Mouse (Mus musculus) liver, adult 2 months (tissue): ENCODE data around the gene Runx2. TPM values are rescaled to one million over a fixed set of nuclear protein-coding genes. Genes with fewer than 3 reads are reported as not detected.

Experiments
- DNase-seq: peaks from one replicate; pipeline ENCODE4 v3.0.0-alpha.2; 2011; ENCODE audit warnings: low read depth, low spot score; ENCODE audit errors: extremely low read depth
- H3K27ac ChIP-seq: fragments of 200-500 bp; replicated peaks from 2 replicates; pipeline ENCODE4 v1.5.1; 2012; ENCODE audit warnings: low read depth, mild to moderate bottlenecking, control low read depth, inconsistent platforms, low read length; ENCODE audit not compliant: insufficient read depth
- H3K27me3 ChIP-seq: fragments of 200-500 bp; 2 replicates; pipeline ENCODE4 v1.6.1; 2012; ENCODE audit warnings: mild to moderate bottlenecking, moderate library complexity, low read length, inconsistent platforms; ENCODE audit not compliant: control insufficient read depth, insufficient read depth
- H3K36me3 ChIP-seq: fragments of 200-500 bp; 2 replicates; pipeline ENCODE4 v1.6.1; 2012; ENCODE audit warnings: low read length, inconsistent platforms; ENCODE audit not compliant: control insufficient read depth, insufficient read depth
- H3K4me1 ChIP-seq: fragments of 200-500 bp; 2 replicates; pipeline ENCODE4 v1.6.1; 2011; ENCODE audit warnings: low read length; ENCODE audit not compliant: control insufficient read depth, insufficient read depth
- H3K4me3 ChIP-seq: fragments of 200-500 bp; 2 replicates; pipeline ENCODE4 v1.5.1; 2011; ENCODE audit warnings: low read depth, mild to moderate bottlenecking, control low read depth, low read length, moderate library complexity; ENCODE audit not compliant: insufficient read depth
- H3K79me2 ChIP-seq: fragments of 200-500 bp; 2 replicates; pipeline ENCODE4 v1.6.1; 2012; ENCODE audit warnings: inconsistent platforms, mild to moderate bottlenecking, low read length, moderate library complexity; ENCODE audit not compliant: control insufficient read depth, insufficient read depth
- H3K9ac ChIP-seq: fragments of 200-500 bp; 2 replicates; pipeline ENCODE4 v1.6.1; 2012; ENCODE audit warnings: low read depth, mild to moderate bottlenecking, control low read depth, inconsistent platforms, low read length
- CTCF ChIP-seq: fragments of 200-500 bp; IDR thresholded peaks from 2 replicates; pipeline ENCODE4 v1.5.1; 2011; ENCODE audit warnings: low read depth, low read length, control low read depth
- POLR2A ChIP-seq: fragments of 200-500 bp; IDR thresholded peaks from 2 replicates; pipeline ENCODE4 v1.6.1; 2011; ENCODE audit warnings: low read length, control low read depth; ENCODE audit not compliant: insufficient read depth; ENCODE audit errors: extremely low read depth
- WGBS: fragments of 180-500 bp; shearing (Covaris S2); methylation state at CpG from one replicate; pipeline ENCODE4 v1.1.7; 2018; 5-methylcytosine and 5-hydroxymethylcytosine counted together
- polyA plus RNA-seq: library from polyadenylated mRNA; depleted of rRNA; stranded (reverse); fragments of >200 nt; gene quantifications from 2 replicates; pipeline ENCODE4 v1.2.3, GENCODE M21; 2012
- total RNA-seq: library from RNA; depleted of rRNA; stranded (reverse); fragments of >200 nt; gene quantifications from 2 replicates; pipeline ENCODE4 v1.2.3, GENCODE M21; 2014

Runx2 gene
- total and polyA plus RNA-seq, 2 experiments, result 0.09 to 0.21 TPM

DNA sequence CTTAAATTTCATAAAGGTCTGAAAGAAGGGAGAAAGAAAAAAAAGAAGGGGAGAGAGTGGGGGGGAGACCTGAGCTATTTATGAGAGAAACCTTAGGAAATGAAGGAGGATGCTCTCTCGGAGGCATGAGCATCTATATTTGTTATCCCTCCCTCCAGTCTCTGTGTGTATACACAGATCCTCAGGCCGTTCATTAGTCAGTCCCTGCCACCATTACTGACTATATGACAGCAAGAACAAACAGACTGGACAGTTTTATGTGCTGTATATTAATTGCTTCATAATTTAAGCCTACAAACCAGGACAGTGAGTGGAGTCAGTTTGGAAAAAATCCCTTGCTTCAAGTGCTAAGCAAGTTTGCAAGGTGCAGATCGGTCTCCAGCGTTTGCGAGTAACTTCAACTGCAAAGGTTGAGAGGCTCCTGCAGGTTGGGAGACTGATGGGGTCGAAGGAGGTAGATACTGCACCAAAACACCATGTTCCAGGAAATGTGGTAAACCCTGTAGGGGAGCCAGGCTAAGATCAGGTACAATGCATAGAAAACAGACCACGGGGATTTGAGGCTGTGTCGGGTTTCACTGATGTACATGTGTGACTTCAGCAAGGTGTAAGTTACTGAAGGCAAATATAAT lies 248.6 kb downstream of the Runx2 start:
- no peaks in the 10 kb centered on the region for H3K36me3 ChIP-seq
- H3K9ac ChIP-seq, result no peak overlapping the region
- no peak overlapping the region for H3K27ac ChIP-seq
- H3K4me3 ChIP-seq, result no peak overlapping the region
- WGBS, result 79% methylated on average over 8 of the region's 8 CpGs
- no peaks in the 10 kb centered on the region for H3K4me1 ChIP-seq
- DNase-seq, result no peak
- TF ChIP-seq POLR2A (no peak), CTCF (no peak)
- H3K79me2 ChIP-seq, result no peaks in the 10 kb centered on the region
- H3K27me3 ChIP-seq, result no peaks in the 10 kb centered on the region

DNA sequence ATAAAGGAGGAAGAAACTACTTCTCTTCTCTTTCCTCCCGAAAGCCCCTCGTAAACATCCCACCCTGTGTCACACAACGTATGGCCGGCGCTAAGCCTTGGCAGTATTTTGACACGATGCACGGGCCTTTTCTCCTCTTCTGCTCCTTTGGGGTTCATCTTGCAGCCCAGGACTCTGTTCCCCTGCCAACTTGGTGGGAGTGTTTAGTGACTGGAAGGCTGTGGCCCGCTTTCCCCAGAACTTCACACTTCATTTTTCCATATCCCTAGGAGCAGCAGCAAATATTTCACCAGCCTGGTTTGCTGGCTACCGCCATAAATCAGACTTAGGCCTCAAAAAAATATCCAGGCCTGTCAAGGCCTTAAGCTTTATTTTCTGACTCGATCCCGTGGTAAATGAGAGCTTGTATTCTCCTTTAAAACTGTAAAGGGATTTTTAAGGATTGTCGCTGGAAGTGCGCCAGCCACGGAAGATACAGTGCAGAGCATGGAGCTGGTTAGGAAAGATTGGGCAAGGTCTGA lies 249.2 kb downstream of the Runx2 start:
- H3K27ac ChIP-seq, result no peak overlapping the region
- H3K36me3 ChIP-seq, result no peaks in the 10 kb centered on the region
- no peak for DNase-seq
- no peaks in the 10 kb centered on the region for H3K4me1 ChIP-seq
- H3K27me3 ChIP-seq, result no peaks in the 10 kb centered on the region
- no peak overlapping the region for H3K9ac ChIP-seq
- WGBS, result 86% methylated on average over 14 of the region's 14 CpGs
- H3K4me3 ChIP-seq, result no peak overlapping the region
- no peaks in the 10 kb centered on the region for H3K79me2 ChIP-seq
- TF ChIP-seq CTCF, result no peak
- no peak for TF ChIP-seq POLR2A

DNA sequence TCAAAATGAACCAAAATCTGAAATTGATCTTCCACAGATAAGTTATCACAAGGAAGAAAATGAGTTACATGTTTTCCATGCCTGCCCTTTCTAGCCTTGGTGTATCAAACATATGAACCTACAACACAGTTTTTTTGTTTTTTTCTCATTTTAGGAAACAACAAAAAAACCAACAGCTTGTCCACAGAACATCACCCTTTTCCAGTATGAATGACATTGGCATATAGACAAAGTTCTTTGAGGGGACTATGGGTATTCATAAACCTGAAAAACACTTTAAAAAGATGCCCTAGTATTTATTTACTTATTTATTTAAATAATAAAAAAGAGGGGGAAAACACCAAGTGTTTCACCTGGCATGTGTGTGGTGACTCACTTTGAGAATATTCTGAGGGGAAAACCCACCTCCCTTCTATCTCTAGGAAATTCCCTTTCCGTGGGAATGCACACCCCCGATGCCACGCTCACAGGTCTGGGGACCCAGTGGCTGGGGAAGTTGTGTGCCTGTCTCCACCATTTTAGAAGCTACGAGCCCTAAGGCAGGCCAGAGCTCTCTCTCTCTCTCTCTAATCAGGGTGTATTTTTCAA lies 249.9 kb downstream of the Runx2 start:
- no peak overlapping the region for H3K9ac ChIP-seq
- H3K27ac ChIP-seq, result no peak overlapping the region
- DNase-seq, result no peak
- H3K4me3 ChIP-seq, result no peak overlapping the region
- H3K36me3 ChIP-seq, result no peaks in the 10 kb centered on the region
- TF ChIP-seq POLR2A (no peak), CTCF (no peak)
- H3K27me3 ChIP-seq, result no peaks in the 10 kb centered on the region
- no peaks in the 10 kb centered on the region for H3K79me2 ChIP-seq
- H3K4me1 ChIP-seq, result no peaks in the 10 kb centered on the region
- WGBS, result 78% methylated on average over 4 of the region's 4 CpGs

DNA sequence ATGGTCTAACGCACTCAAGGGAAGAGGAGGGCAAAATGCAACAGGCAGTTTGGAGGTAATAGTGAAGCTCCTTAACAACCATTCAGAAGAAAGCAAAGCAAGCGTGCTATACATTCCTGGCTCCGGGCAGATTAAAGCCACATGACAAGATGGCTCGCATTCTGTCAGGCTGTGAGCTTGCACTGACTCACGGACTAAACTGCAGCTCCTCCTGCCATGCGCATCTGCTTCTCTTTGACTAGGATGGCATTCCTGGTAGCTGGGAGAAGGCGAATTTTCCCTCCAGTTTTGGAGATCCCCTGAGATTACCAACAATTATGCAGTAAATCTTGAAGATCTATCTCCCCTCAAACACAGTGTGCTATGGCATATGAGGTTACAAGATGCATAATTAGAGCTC lies 254.6 kb downstream of the Runx2 start:
- H3K27ac ChIP-seq, result no peak overlapping the region
- WGBS, result 87% methylated on average over 7 of the region's 7 CpGs
- no peak overlapping the region for H3K4me3 ChIP-seq
- no peaks in the 10 kb centered on the region for H3K27me3 ChIP-seq
- H3K36me3 ChIP-seq, result no peaks in the 10 kb centered on the region
- no peaks in the 10 kb centered on the region for H3K79me2 ChIP-seq
- no peak for TF ChIP-seq POLR2A
- TF ChIP-seq CTCF, result no peak
- no peak overlapping the region for H3K9ac ChIP-seq
- DNase-seq, result no peak
- H3K4me1 ChIP-seq, result no peaks in the 10 kb centered on the region

DNA sequence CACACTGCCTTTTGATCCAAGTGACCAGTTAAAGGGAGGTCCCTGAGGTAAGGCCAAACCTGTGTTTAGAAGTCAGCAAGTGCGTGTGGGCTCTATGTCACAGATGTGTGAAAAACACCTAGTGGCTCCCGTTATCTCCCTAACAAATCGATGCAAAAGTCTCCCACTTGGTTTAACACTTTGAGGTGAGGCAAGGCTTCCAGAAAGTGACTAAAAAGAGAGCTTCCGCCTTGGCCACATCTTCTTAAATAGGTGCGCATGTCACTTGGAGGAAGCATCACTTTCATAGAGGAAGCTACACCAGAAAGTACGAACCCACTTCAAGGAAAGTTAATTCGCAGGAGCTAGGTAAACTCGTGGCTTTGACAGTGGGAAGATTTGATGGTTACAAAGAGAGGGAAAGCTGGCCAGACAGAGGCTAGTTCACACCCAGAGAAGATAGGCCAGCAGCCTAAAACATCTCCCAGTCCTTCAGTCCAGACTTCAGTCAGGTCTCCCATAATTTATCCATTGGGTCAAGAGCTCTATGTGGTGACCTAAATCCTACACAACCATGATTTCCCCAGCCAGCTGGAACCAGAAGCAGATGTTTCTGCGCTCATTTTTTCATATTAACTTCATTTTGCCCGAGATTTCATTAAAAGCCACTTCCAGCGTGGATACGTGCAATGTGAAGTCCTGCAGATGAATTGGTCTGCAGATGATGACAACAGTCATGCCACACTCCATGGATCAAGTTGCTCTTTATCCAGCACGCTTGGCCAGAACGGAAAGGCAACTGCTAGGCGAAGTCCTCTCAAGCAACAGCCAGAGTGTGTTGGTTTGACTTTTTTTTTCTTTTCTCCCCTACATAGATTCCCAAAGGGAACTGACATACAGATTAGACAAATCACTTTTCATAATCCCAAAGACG lies 257.1 kb downstream of the Runx2 start:
- H3K4me3 ChIP-seq, result no peak overlapping the region
- 79% methylated on average over 16 of the region's 16 CpGs for WGBS
- TF ChIP-seq POLR2A, result no peak
- H3K36me3 ChIP-seq, result no peaks in the 10 kb centered on the region
- H3K4me1 ChIP-seq, result no peaks in the 10 kb centered on the region
- DNase-seq, result no peak
- no peak overlapping the region for H3K9ac ChIP-seq
- no peak overlapping the region for H3K27ac ChIP-seq
- no peaks in the 10 kb centered on the region for H3K27me3 ChIP-seq
- no peaks in the 10 kb centered on the region for H3K79me2 ChIP-seq

DNA sequence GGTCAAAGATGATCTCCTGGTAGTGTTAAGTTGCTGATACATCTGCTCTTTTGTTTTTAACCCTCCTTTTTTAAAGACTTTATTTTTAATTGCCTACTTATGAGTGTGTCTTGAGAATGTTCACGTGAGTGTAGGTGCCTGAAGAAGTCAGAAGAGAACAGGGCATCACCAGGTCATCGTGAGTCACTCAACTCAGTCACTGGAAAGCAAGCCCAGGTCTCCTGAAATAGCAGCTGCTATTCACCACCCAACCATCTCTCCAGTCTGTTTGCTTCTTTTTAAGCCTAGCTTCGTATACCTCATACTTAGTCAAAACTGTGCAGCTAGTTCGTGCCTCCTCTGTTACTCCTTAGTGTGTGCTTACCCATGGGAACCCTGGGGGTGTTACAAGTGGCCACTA lies 259.7 kb downstream of the Runx2 start:
- H3K4me3 ChIP-seq, result no peak overlapping the region
- H3K79me2 ChIP-seq, result no peaks in the 10 kb centered on the region
- H3K27me3 ChIP-seq, result no peaks in the 10 kb centered on the region
- H3K36me3 ChIP-seq, result no peaks in the 10 kb centered on the region
- H3K4me1 ChIP-seq, result no peaks in the 10 kb centered on the region
- no peak for DNase-seq
- 86% methylated on average over 4 of the region's 4 CpGs for WGBS
- no peak overlapping the region for H3K27ac ChIP-seq
- no peak overlapping the region for H3K9ac ChIP-seq
- TF ChIP-seq POLR2A, result no peak
- TF ChIP-seq CTCF, result no peak
